ENCODE assay signal across 24 mouse cellular contexts in the genomic region with DNA sequence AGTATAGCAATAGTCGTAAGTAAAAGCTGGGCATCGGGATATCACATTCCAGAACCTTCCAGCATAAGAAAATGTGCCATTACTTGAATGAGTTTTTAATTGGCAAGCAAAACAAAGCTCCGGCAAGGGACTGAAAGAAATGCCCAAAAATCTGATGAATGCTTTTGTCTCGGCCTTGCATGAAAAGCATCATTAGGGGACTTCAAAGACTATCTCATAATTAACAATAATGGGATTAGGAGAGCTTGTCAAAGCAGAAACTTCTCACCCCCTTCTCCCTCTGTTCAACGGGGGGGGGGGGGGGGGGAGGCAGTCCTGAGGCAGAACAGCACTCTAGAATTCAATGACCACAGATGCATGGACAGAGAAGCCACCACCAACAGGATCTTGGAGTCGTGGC. TPM values are rescaled to one million over a fixed set of nuclear protein-coding genes. Genes with fewer than 3 reads are reported as not detected.
DNase-seq lines count a peak whose midpoint lies in the region; ATAC-seq and TF ChIP-seq lines count a peak whose summit lies in the region.
"Had no signal": no experiment of that assay in that cellular context is flagged by ENCODE, and none has a peak within 500 bp of the region (broad histone marks: within the 10 kb centered on the region; RNA-seq: fewer than 3 reads in every experiment).

No protein-coding gene starts in this region.

- peaks cover 18% of the 10 kb centered on the region for H3K27me3 ChIP-seq in forebrain, embryonic 10.5 days (ENCODE audit: poor library complexity, severe bottlenecking)
- H3K27me3 ChIP-seq in forebrain, embryonic 16.5 days (replicated peaks; ENCODE audit: control insufficient read depth, insufficient read depth, low read length), result no peaks in the 10 kb centered on the region
- no peaks in the 10 kb centered on the region for H3K27me3 ChIP-seq in midbrain, embryonic 14.5 days (ENCODE audit: control insufficient read depth, insufficient read depth, low read length)
- no peaks in the 10 kb centered on the region for H3K27me3 ChIP-seq in midbrain, embryonic 13.5 days
- no peaks in the 10 kb centered on the region for H3K27me3 ChIP-seq in hindbrain, embryonic 14.5 days (ENCODE audit: control insufficient read depth, insufficient read depth, low read length)
- no peaks in the 10 kb centered on the region for H3K27me3 ChIP-seq in kidney, adult 2 months (replicated peaks; ENCODE audit: control insufficient read depth, insufficient read depth, low read length)
- H3K27me3 ChIP-seq: heart, embryonic 12.5 days; heart, embryonic 15.5 days; hindbrain, embryonic 13.5 days had no signal

- DNase-seq in forebrain, embryonic 10.5 days (ENCODE audit: extremely low spot score, low spot score), result peak; percentile 40
- DNase-seq in midbrain, embryonic 14.5 days, result peak; percentile 24
- DNase-seq in retina, embryonic 14.5 days (ENCODE audit: low spot score), result peak; percentile 55
- no peak for DNase-seq in hindbrain, embryonic 14.5 days (ENCODE audit: low spot score)
- DNase-seq in kidney, adult 2 months, result no peak
- DNase-seq: adrenal gland, postnatal 10 days; adrenal gland, postnatal 36 days; cerebellum, adult 11 months; cerebellum, adult 2 months; cerebellum, postnatal 10 days; cerebellum, postnatal 36 days; gastrocnemius, postnatal 25 days; heart, adult 18-20 months; heart, postnatal 10 days; heart, postnatal 36 days had no signal

- peaks cover 47% of the 10 kb centered on the region for H3K4me1 ChIP-seq in forebrain, embryonic 10.5 days
- peaks cover 12% of the 10 kb centered on the region for H3K4me1 ChIP-seq in forebrain, embryonic 16.5 days (replicated peaks; ENCODE audit: control insufficient read depth, insufficient read depth, low read length)
- 0 out of 2 replicates have a peak, but pooled peaks cover 3% of the 10 kb centered on the region for H3K4me1 ChIP-seq in midbrain, embryonic 14.5 days (ENCODE audit: control insufficient read depth, insufficient read depth, low read length)
- H3K4me1 ChIP-seq in midbrain, embryonic 13.5 days (replicated peaks), result 0 out of 2 replicates have a peak, but pooled peaks cover 4% of the 10 kb centered on the region
- H3K4me1 ChIP-seq in hindbrain, embryonic 14.5 days (replicated peaks; ENCODE audit: control insufficient read depth, insufficient read depth, low read length), result no peaks in the 10 kb centered on the region
- H3K4me1 ChIP-seq in kidney, adult 2 months (ENCODE audit: control insufficient read depth, insufficient read depth, low read length), result no peaks in the 10 kb centered on the region; the same call in 1 of the 2 replicates
- H3K4me1 ChIP-seq: hindbrain, embryonic 13.5 days had no signal

- WGBS in forebrain, embryonic 10.5 days, result 25% methylated on average over 6 of the region's 6 CpGs
- 7% methylated on average over 5 of the region's 6 CpGs for whole genome bisulfite sequencing in forebrain, embryonic 16.5 days
- 32% methylated on average over 5 of the region's 6 CpGs for WGBS in midbrain, embryonic 14.5 days
- 24% methylated on average over 6 of the region's 6 CpGs for WGBS in midbrain, embryonic 13.5 days
- 54% methylated on average over 5 of the region's 6 CpGs for WGBS in hindbrain, embryonic 14.5 days
- WGBS in kidney, adult 2 months, result 57% methylated on average over 6 of the region's 6 CpGs

- H3K4me3 ChIP-seq in forebrain, embryonic 10.5 days, result no peak overlapping the region
- H3K4me3 ChIP-seq in forebrain, embryonic 16.5 days (replicated peaks; ENCODE audit: low read length), result no peak overlapping the region
- no peak overlapping the region for H3K4me3 ChIP-seq in midbrain, embryonic 14.5 days (replicated peaks; ENCODE audit: low read depth, low read length)
- no peak overlapping the region for H3K4me3 ChIP-seq in midbrain, embryonic 13.5 days (replicated peaks)
- no peak overlapping the region for H3K4me3 ChIP-seq in hindbrain, embryonic 14.5 days (replicated peaks; ENCODE audit: low read length)
- no peak overlapping the region for H3K4me3 ChIP-seq in kidney, adult 2 months (ENCODE audit: insufficient read depth, low read depth, low read length)
- H3K4me3 ChIP-seq: heart, embryonic 12.5 days; heart, embryonic 15.5 days; hindbrain, embryonic 10.5 days; hindbrain, embryonic 13.5 days had no signal

- no peak for ATAC-seq in forebrain, embryonic 16.5 days
- ATAC-seq in midbrain, embryonic 14.5 days (ENCODE audit: low FRiP score, low TSS enrichment), result no peak
- no peak for ATAC-seq in midbrain, embryonic 13.5 days
- no peak for ATAC-seq in hindbrain, embryonic 14.5 days (ENCODE audit: low FRiP score)
- ATAC-seq: hindbrain, postnatal 0 days; inflammation-experienced regulatory T-cells, adult 6 months; Patski had no signal

- no peaks in the 10 kb centered on the region for H3K36me3 ChIP-seq in forebrain, embryonic 10.5 days (replicated peaks)
- no peaks in the 10 kb centered on the region for H3K36me3 ChIP-seq in forebrain, embryonic 16.5 days (ENCODE audit: control insufficient read depth, insufficient read depth)
- H3K36me3 ChIP-seq in midbrain, embryonic 14.5 days (ENCODE audit: control insufficient read depth, insufficient read depth, low read length), result no peaks in the 10 kb centered on the region
- H3K36me3 ChIP-seq in midbrain, embryonic 13.5 days, result no peaks in the 10 kb centered on the region
- no peaks in the 10 kb centered on the region for H3K36me3 ChIP-seq in hindbrain, embryonic 14.5 days (replicated peaks; ENCODE audit: control insufficient read depth, insufficient read depth)
- no peaks in the 10 kb centered on the region for H3K36me3 ChIP-seq in kidney, adult 2 months (ENCODE audit: control insufficient read depth, insufficient read depth, low read length)
- H3K36me3 ChIP-seq: heart, embryonic 12.5 days; heart, embryonic 15.5 days; hindbrain, embryonic 10.5 days; hindbrain, embryonic 13.5 days had no signal

- TF ChIP-seq CTCF in kidney, adult 2 months (conservative IDR thresholded peaks at IDR 0.05; ENCODE audit: insufficient read depth, insufficient read length, low read depth, low read length), result no peak

- H3K9ac ChIP-seq in forebrain, embryonic 16.5 days (replicated peaks; ENCODE audit: low read depth, low read length), result no peak overlapping the region
- no peak overlapping the region for H3K9ac ChIP-seq in midbrain, embryonic 14.5 days (replicated peaks; ENCODE audit: low read length)
- H3K9ac ChIP-seq in midbrain, embryonic 13.5 days (replicated peaks), result no peak overlapping the region
- H3K9ac ChIP-seq in hindbrain, embryonic 14.5 days, result no peak overlapping the region
- H3K9ac ChIP-seq: heart, embryonic 12.5 days; heart, embryonic 15.5 days; hindbrain, embryonic 13.5 days had no signal

- TF ChIP-seq POLR2A in kidney, adult 2 months (IDR thresholded peaks at IDR 0.05; ENCODE audit: low read depth, low read length), result no peak

- no peak overlapping the region; the same call in 1 of the 2 replicates for H3K27ac ChIP-seq in forebrain, embryonic 10.5 days
- H3K27ac ChIP-seq in forebrain, embryonic 16.5 days (ENCODE audit: low read length), result no peak overlapping the region
- no peak overlapping the region for H3K27ac ChIP-seq in midbrain, embryonic 14.5 days (replicated peaks; ENCODE audit: low read depth, low read length)
- H3K27ac ChIP-seq in midbrain, embryonic 13.5 days, result no peak overlapping the region
- H3K27ac ChIP-seq in hindbrain, embryonic 14.5 days, result no peak overlapping the region
- no peak overlapping the region for H3K27ac ChIP-seq in kidney, adult 2 months (ENCODE audit: insufficient read depth, low read depth, low read length)
- H3K27ac ChIP-seq: hindbrain, embryonic 10.5 days; hindbrain, embryonic 13.5 days; hindbrain, postnatal 0 days had no signal

- peaks cover 4% of the 10 kb centered on the region; the same call in 1 of the 2 replicates for H3K9me3 ChIP-seq in forebrain, embryonic 10.5 days
- H3K9me3 ChIP-seq in forebrain, embryonic 16.5 days (ENCODE audit: control insufficient read depth, low read length), result no peaks in the 10 kb centered on the region
- H3K9me3 ChIP-seq in midbrain, embryonic 14.5 days (ENCODE audit: control insufficient read depth, low read length), result no peaks in the 10 kb centered on the region
- H3K9me3 ChIP-seq in midbrain, embryonic 13.5 days, result no peaks in the 10 kb centered on the region
- H3K9me3 ChIP-seq in hindbrain, embryonic 14.5 days (ENCODE audit: control insufficient read depth, low read length), result no peaks in the 10 kb centered on the region
- H3K9me3 ChIP-seq: heart, embryonic 15.5 days; hindbrain, embryonic 10.5 days; hindbrain, embryonic 13.5 days had no signal

- no peak overlapping the region for H3K4me2 ChIP-seq in forebrain, embryonic 16.5 days (ENCODE audit: low read length)
- H3K4me2 ChIP-seq in midbrain, embryonic 14.5 days (ENCODE audit: low read length), result no peak overlapping the region
- H3K4me2 ChIP-seq in midbrain, embryonic 13.5 days (replicated peaks), result no peak overlapping the region
- H3K4me2 ChIP-seq in hindbrain, embryonic 14.5 days (replicated peaks), result no peak overlapping the region
- H3K4me2 ChIP-seq: heart, embryonic 12.5 days; heart, embryonic 15.5 days; hindbrain, embryonic 13.5 days had no signal

RNA-seq across cellular contexts. Expression of gene Ror2, which starts 17.4 kb away (rescaled TPM):
- 17.1 and 18.1 TPM in 2 replicates for polyA plus RNA-seq in forebrain, embryonic 10.5 days (2016; fragmentation: Nextera tagmentation; extraction: Ambion mirVana)
- polyA plus RNA-seq in forebrain, embryonic 16.5 days (2015; fragmentation: Nextera tagmentation; extraction: Ambion mirVana), result 3.0 and 3.6 TPM in 2 replicates
- 0.82 and 3.2 TPM in 2 replicates for polyA plus RNA-seq in midbrain, embryonic 14.5 days (2014; fragmentation: Nextera tagmentation; extraction: Ambion mirVana)
- polyA plus RNA-seq in midbrain, embryonic 13.5 days (2015; fragmentation: Nextera tagmentation; extraction: Ambion mirVana), result 1.9 and 3.5 TPM in 2 replicates
- polyA plus RNA-seq in hindbrain, embryonic 14.5 days (2014; fragmentation: Nextera tagmentation; extraction: Ambion mirVana), result 1.8 and 3.1 TPM in 2 replicates
- polyA plus RNA-seq in kidney, adult 2 months (2012; rRNA removed), result 3.7 and 6.0 TPM in 2 replicates
- polyA plus RNA-seq: inflammation-experienced regulatory T-cells, adult 6 months; Patski had no signal

Comparison
In these comparisons a context has a peak if more than half of its experiments do, and no peak if none do; other contexts are left out.
1. DNase-seq: peak in forebrain, embryonic 10.5 days (single experiment), midbrain, embryonic 14.5 days (single experiment) and retina, embryonic 14.5 days (single experiment); none in hindbrain, embryonic 14.5 days (single experiment) and kidney, adult 2 months (single experiment).